Mouse (Mus musculus) fat pad, adult 2 months (tissue): Measurements from ENCODE around the gene Qdpr.
"Not testable (repeated sequence)": the region's sequence is repeated elsewhere in the genome, so short reads cannot be mapped to it uniquely, and the experiment has no call there.

ENCODE experiments used
- DNase-seq: peaks from one replicate; pipeline ENCODE4 v3.0.0-alpha.2; 2011; ENCODE audit warnings: low read depth, low spot score; ENCODE audit errors: extremely low read depth

The Qdpr gene

GRCm38 (mm10) chr5:45454456-45454855 is 4.4 kb upstream of the Qdpr start:
- no peak for DNase-seq

- DNase-seq, result no peak
Observed at GRCm38 (mm10) chr5:45453451-45453850, 3.4 kb upstream of the Qdpr start, which contains the start of gene Clrn2. Gene Clrn2, plus strand, starts transcription at chr5:45453751.

- no peak for DNase-seq
Observed at GRCm38 (mm10) chr5:45449206-45449605, 830 bp downstream of the Qdpr start.

GRCm38 (mm10) chr5:45448676-45449075 is 1.4 kb downstream of the Qdpr start:
- no peak for DNase-seq

- DNase-seq, result no peak
Observed at GRCm38 (mm10) chr5:45444130-45444832, 5.8 kb downstream of the Qdpr start.

- no peak for DNase-seq
Observed at GRCm38 (mm10) chr5:45441745-45442144, 8.3 kb downstream of the Qdpr start.

DNA sequence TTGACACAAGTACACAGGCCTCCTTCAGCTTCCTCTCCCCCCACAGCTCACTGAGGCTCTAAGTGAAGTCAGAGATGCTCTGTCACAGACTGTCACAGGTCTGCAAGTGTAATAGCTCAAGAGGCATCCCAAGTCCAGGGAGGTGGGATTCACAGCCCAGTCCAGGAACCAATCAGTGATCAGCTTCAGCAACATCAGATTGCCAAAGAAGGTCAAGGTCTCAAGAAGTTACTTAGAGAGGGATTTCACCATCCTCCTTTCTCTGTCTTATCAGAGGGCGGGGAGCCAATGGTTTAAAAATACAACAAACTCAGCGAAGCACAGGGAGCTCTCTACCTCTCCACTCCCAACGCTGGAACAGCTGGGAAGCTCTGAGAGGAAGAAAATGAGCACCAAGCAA is 8.9 kb downstream of the Qdpr start:
- DNase-seq, result no peak

- no peak for DNase-seq
Observed at GRCm38 (mm10) chr5:45438301-45438700, 11.7 kb downstream of the Qdpr start.

DNA sequence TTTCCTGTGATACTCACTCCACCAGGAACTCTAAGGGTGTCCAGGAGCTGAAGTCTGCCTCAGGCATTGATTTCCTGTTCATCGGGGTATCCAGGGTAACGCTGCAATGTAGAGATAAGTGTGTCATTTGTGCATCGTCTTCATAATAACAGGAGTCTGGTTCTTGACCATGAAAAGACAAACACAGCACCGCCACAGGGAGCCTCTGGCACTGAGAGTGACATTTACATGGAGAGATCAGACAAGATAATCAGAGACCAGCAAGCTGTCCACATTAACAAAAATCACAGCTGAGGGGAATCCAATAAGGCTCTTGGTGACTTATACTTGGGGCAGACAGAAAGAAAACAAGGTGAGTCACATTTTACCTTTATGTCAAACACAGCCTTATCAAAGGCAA is 12.2 kb downstream of the Qdpr start:
- no peak for DNase-seq

GRCm38 (mm10) chr5:45435967-45436950 is 13.8 kb downstream of the Qdpr start:
- DNase-seq, result no peak

DNA sequence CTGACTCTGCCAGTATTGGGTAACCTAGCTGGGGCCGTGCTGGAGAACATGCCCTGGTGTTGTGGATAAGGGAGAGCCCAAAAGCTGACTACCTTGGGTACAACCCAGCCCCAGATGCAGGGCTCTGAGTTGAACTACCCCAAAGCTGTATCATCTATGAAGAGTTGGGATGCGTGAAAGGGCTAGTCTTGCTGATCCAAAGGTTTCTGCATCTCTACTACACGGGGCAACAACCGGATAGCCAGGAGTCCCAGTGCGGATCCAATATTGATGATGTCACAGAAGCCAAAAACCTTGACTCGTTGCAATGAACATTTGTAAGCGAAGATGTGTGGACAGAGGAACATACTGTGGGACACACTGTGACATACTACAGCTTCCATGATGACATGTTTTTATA is 22.1 kb downstream of the Qdpr start:
- no peak for DNase-seq

DNA sequence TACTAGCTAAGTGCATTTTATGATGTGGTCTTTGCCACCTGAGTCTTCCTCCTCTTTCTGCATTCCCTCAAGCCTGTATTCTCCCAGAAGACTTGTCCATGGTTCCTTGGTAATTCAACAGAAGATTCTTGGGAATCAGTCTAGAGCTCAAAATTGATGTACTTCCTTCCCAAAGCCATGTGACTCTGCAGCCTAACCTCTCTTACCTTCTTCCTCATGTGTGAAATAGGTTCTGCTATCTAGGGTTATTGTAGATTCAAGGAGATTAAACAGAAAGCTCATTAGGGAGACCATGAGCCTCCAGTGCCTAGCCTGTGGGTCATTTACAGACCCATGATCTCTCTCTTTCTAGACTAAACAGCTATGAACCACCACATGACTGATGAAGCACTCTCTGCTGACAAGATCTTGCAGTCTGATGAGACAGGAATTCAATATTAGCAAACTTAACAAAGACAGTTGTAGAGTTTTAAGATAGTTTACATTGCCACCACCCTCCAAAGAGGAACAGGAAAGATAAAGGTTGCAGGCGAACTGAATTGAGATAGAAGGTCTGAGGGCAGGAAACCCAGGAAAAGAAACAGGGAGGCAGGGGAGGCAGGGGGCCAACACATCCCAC is 23.5 kb downstream of the Qdpr start:
- DNase-seq, result no peak

DNA sequence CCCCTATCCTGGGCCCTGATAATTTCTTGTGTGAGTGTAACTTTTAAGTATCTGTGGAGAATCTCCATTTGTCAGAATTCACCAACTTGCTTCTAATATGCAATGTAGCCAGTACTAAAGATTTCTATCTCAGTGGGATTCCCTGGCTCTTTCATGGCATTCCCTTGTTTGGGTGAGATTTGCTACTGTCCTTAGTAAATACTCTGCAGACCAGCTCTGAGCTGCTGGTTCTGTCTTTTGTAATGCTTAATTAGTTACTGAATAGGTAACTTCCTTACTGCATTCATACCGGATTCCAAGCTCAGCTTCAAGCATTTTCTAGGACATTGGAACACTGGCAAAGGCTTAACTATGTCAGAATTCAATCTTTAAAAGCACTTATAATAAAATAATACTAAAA is 24.3 kb downstream of the Qdpr start:
- DNase-seq, result not testable (repeated sequence)

DNA sequence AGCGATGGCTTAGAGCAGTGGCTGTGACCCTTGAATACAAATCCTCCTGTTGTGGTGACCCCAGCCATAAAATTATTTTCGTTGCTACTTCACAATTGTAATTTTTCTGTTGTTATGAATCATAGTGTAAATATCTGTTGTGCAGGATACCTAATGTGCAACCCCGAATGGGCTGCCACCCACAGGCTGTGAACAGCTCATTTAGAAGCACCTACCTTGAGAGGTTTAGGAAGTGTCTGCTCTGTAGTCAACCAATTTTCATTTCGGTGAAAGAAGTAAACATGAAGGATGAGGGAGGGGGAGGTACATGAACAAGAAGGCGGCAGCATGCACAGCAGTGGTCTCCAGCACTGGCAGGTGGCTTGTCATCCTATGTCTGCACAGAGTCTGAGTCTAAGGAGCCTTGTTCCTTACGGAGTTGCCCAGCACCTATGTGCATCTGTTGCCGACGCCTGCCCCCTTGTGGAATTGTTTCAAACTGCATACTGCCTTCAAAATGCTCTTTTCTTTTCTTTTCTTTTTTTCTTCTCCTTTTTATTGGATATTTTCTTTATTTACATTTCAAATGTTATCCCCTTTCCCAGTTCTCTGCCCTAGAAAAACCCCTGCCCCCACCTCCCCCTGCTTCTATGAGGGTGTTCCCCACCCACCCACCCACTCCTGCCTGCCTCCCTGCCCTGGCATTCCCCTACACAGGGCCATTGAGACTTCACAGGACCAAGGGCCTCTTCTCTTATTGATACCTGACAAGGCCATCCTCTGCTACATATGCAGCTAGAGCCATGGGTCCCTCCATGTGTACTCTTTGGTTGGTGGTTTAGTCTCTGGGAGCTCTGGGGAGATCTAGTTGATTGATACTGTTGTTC is 25.8 kb downstream of the Qdpr start:
- no peak for DNase-seq

DNA sequence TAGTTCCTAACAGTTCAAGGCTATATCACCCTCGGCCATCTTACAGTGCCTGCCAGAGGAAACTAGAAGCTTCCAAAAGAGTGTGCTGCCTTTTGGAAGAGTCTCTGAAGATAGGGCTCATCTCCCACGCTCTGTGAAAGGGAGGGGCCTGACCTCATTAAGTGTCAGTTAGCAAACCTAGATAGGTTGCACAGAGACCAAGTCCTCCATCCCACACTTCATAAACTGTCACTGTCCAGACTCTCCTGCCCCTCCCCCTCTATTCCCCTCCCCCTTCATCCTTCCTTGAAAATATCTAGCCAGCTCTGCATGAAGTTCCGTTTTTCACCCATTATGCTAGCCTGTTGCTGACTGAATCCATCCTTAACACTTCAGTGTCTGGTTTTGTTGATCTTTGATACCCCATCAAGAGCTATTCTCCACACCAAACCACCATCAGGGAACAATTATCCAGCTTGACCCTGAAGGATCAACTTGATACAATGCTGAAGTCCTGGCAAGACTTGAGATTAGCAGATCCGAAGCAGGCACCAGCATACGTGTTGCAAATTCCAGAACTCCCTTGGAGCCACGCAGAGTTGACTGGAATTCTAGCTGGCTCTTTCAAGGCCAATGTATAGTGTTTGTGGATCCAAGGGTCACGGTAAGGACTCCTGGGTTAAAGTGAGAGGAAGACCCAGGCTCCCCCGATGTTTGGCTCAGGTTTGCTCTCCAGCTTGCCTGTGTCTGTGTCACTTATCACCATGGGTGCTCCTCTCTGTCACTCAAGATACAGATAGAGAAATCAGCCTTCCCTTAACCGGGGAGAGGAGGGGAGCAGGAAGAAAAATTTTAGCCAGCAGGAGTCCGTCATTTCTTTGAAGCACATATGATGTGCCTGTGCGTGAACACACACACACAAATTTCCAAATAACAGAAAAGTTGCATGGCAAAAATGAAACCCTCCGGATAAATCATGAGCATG is 27.9 kb downstream of the Qdpr start:
- no peak for DNase-seq

- no peak for DNase-seq
Observed at GRCm38 (mm10) chr5:45419841-45420638, 30.0 kb downstream of the Qdpr start.

DNA sequence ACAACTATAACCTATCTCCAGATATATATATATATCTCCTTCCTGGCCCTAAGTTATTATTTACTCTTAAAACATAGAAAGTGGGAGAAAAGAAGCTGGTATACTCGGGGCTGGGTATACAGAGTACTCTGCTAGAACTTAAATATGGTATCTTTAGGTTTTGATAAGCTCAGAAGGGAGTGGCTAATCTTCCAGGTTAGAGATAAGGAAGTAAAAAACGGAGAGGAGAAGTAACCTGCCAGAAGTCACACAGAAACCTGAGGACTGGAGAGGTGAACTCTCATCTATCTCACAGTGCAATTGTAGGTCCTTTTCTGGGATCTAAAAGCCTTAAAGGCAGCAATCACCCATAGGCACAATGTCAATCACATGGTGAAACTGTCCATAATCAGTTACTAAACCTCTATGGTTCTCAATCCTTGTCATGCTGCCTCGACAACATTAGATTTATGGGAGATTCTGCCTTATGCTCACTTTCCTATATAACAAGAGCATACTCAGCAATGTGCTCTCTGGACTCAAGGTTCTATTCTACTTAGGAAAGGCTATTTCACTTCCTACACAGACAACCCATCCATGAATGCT is 32.1 kb downstream of the Qdpr start:
- no peak for DNase-seq

DNA sequence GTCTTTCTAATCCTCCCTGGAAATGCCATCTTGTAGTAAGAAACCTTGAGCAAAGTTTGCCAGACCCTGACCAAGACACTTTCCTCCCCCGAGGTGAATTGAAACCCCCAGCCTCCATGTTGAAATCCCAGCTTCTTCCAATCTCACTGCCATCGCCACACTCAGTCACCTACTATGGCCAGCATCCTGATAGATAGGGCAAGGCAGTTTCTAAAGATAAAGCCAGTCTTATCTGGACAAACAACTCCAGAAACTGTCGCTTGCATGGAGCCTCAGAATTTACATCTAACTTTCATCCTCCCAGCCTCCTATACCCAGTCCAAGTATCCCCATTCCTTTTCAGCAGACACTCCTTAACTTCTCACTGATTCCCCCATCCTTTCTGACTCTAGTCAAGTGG is 33.6 kb downstream of the Qdpr start:
- no peak for DNase-seq
